Mouse (Mus musculus): Measurements from ENCODE around the gene Cmah. TPM values are rescaled to one million over a fixed set of nuclear protein-coding genes. Genes with fewer than 3 reads are reported as not detected.

Gene Cmah
- polyA plus RNA-seq, 1 experiment from 2014 or later: 0.23 TPM

DNA sequence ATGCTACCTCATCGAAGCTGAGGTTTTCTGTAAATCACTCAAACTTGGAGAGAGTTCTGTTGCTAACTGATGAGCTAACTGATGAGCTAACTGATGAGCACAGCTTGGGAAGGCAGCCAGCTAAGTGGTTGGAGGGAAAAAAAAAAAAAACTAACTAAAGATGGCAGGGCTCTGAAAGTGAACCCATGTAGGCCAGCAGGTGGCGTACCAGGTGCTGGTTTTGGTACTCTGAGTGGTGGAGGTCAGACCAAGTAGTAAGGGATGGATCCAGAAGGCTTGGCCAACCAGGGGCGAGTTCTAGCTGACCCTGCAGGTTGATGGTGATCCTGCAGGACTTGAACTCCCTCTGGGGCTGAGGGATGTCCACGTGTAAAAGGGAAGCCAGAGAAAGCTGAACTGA is 89.2 kb downstream of the Cmah start:
- DNase-seq (ENCODE audit: low spot score): no peak
- Histone ChIP-seq H3K4me3 (ENCODE audit: low read depth, low read length) (no peak overlapping the region), H3K4me2 (ENCODE audit: low read length) (no peak overlapping the region), H3K9me3 (ENCODE audit: control insufficient read depth, low read length) (no peaks in the 10 kb centered on the region), H3K27ac (ENCODE audit: low read depth) (no peak overlapping the region), H3K9ac (ENCODE audit: low read length) (no peak overlapping the region), H3K27me3 (replicated peaks; ENCODE audit: control insufficient read depth, insufficient read depth, low read length) (0 out of 2 replicates have a peak, but pooled peaks cover 3% of the 10 kb centered on the region), H3K36me3 (ENCODE audit: control insufficient read depth, insufficient read depth, low read length) (no peaks in the 10 kb centered on the region), H3K4me1 (replicated peaks; ENCODE audit: control insufficient read depth, insufficient read depth, low read length) (no peaks in the 10 kb centered on the region; the same call in 1 of the 2 replicates)
- no peak for ATAC-seq (replicated peaks; ENCODE audit: low FRiP score, low TSS enrichment, low read depth)
- 54% methylated on average over 4 of the region's 4 CpGs for WGBS

DNA sequence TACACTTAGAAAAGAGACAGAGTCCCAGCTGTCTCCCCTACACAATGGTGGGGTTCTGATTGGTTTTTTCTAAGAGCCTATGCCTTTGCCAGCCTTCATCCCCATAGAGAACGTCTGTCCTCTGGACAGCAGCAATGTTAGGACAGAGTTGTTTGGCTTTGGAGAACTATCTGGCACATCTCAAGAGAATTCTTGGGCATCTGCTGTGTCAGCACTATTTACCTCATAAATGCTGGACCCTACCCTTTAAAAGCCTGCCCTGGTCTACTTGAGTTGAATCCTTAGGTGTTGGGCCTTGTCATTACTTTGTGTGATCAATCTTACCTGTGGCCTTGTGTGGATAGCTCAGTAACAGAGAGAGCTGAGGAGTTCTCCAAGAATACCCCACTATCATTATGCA is 90.8 kb downstream of the Cmah start:
- Histone ChIP-seq H3K36me3 (ENCODE audit: control insufficient read depth, insufficient read depth, low read length) (no peaks in the 10 kb centered on the region), H3K27me3 (replicated peaks; ENCODE audit: control insufficient read depth, insufficient read depth, low read length) (0 out of 2 replicates have a peak, but pooled peaks cover 3% of the 10 kb centered on the region), H3K4me3 (ENCODE audit: low read depth, low read length) (no peak overlapping the region), H3K4me2 (ENCODE audit: low read length) (no peak overlapping the region), H3K27ac (ENCODE audit: low read depth) (no peak overlapping the region), H3K4me1 (replicated peaks; ENCODE audit: control insufficient read depth, insufficient read depth, low read length) (no peaks in the 10 kb centered on the region; the same call in 1 of the 2 replicates), H3K9ac (ENCODE audit: low read length) (no peak overlapping the region), H3K9me3 (ENCODE audit: control insufficient read depth, low read length) (no peaks in the 10 kb centered on the region)
- DNase-seq (ENCODE audit: low spot score) (no peak), ATAC-seq (replicated peaks; ENCODE audit: low FRiP score, low TSS enrichment, low read depth) (no peak)
- WGBS: 34% methylated on average over 1 of the region's 1 CpGs

DNA sequence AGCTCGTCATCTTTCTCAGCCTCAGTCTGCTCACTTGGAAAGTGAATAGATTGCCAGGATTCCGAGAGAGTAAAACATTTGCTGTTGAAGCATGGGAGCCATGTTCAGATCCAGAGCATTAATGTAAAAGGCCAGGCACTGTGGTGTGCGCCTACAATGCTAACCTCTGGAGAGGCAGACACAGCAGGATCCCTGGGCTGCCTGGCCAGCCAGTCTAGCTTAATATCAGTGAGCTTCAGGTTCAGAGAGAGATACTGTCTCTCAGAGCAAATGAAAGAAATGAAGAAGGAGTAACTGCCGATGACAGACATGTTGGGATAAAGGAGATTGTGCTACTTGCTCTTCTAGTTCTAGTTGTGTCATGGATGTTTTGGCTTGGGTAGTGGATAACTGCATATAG is 91.6 kb downstream of the Cmah start:
- Histone ChIP-seq H3K4me2 (ENCODE audit: low read length) (no peak overlapping the region), H3K27me3 (replicated peaks; ENCODE audit: control insufficient read depth, insufficient read depth, low read length) (0 out of 2 replicates have a peak, but pooled peaks cover 3% of the 10 kb centered on the region), H3K9ac (ENCODE audit: low read length) (no peak overlapping the region), H3K27ac (ENCODE audit: low read depth) (no peak overlapping the region), H3K4me1 (replicated peaks; ENCODE audit: control insufficient read depth, insufficient read depth, low read length) (no peaks in the 10 kb centered on the region; the same call in 1 of the 2 replicates), H3K4me3 (ENCODE audit: low read depth, low read length) (no peak overlapping the region), H3K36me3 (ENCODE audit: control insufficient read depth, insufficient read depth, low read length) (no peaks in the 10 kb centered on the region), H3K9me3 (ENCODE audit: control insufficient read depth, low read length) (no peaks in the 10 kb centered on the region)
- ATAC-seq (replicated peaks; ENCODE audit: low FRiP score, low TSS enrichment, low read depth): no peak
- DNase-seq (ENCODE audit: low spot score): no peak
- WGBS: 81% methylated on average over 4 of the region's 4 CpGs

DNA sequence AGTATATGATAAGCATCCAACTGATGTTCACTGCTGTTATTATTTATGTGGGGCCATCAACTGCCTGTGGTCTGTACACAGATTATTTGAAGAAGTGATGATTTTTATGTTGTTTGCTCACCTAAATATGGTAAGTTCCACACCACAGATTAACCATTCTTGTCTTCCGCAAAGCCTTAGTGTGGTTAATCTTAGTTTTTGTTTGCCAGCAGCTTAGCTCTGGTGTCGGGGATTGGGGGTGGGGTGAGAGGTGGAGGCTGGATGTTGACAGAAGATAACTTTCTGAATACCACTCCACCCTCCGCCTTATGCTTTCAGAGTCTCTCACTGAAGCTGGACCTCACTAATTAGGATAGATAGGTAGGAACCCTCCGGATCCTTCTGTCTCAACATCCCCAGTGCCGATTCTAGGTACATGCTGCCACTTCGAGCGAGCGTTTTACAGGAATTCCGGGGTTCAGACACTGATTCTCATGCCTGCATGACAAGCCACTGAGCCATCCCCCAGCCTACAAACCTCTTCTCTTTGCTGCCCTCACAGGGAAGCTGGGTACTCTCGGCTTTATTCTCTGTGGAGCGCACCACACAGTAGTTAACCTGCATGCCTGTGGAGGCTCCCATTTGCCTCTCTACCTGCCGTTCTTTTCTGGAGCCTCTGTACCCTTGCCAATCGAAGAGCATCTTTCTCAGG is 92.5 kb downstream of the Cmah start:
- Histone ChIP-seq H3K9me3 (ENCODE audit: control insufficient read depth, low read length) (no peaks in the 10 kb centered on the region), H3K4me3 (ENCODE audit: low read depth, low read length) (no peak overlapping the region), H3K4me2 (ENCODE audit: low read length) (no peak overlapping the region), H3K4me1 (replicated peaks; ENCODE audit: control insufficient read depth, insufficient read depth, low read length) (no peaks in the 10 kb centered on the region; the same call in 1 of the 2 replicates), H3K27ac (ENCODE audit: low read depth) (no peak overlapping the region), H3K9ac (ENCODE audit: low read length) (no peak overlapping the region), H3K36me3 (ENCODE audit: control insufficient read depth, insufficient read depth, low read length) (no peaks in the 10 kb centered on the region), H3K27me3 (replicated peaks; ENCODE audit: control insufficient read depth, insufficient read depth, low read length) (0 out of 2 replicates have a peak, but pooled peaks cover 3% of the 10 kb centered on the region)
- 75% methylated on average over 13 of the region's 13 CpGs for WGBS
- DNase-seq (ENCODE audit: low spot score) (no peak), ATAC-seq (replicated peaks; ENCODE audit: low FRiP score, low TSS enrichment, low read depth) (no peak; the same call in 1 of the 2 replicates)

DNA sequence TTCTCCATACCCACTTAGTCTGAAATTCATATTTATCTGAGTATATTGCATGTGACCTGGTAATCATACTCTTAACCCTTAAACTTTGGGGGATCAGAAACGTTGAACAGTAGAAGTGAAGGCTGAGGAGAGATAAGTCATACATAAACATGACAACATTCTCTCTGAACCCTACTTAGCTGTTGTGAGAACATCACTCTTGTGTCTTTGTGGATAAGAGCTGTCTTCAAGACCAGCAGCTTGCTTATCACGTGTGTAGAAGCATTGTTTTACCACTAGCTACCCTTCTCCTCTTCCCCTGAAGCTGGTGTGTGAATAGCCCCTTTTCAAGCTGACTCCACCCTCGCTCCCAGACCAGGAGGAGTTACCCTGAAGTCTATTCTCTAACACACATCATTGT is 94.8 kb downstream of the Cmah start:
- Histone ChIP-seq H3K4me3 (ENCODE audit: low read depth, low read length) (no peak overlapping the region), H3K9me3 (ENCODE audit: control insufficient read depth, low read length) (no peaks in the 10 kb centered on the region), H3K27ac (ENCODE audit: low read depth) (no peak overlapping the region), H3K36me3 (ENCODE audit: control insufficient read depth, insufficient read depth, low read length) (no peaks in the 10 kb centered on the region), H3K4me2 (ENCODE audit: low read length) (no peak overlapping the region), H3K4me1 (replicated peaks; ENCODE audit: control insufficient read depth, insufficient read depth, low read length) (no peaks in the 10 kb centered on the region), H3K27me3 (replicated peaks; ENCODE audit: control insufficient read depth, insufficient read depth, low read length) (0 out of 2 replicates have a peak, but pooled peaks cover 3% of the 10 kb centered on the region), H3K9ac (ENCODE audit: low read length) (no peak overlapping the region)
- WGBS: 60% methylated on average over 3 of the region's 3 CpGs
- DNase-seq (ENCODE audit: low spot score) (no peak), ATAC-seq (replicated peaks; ENCODE audit: low FRiP score, low TSS enrichment, low read depth) (no peak)

DNA sequence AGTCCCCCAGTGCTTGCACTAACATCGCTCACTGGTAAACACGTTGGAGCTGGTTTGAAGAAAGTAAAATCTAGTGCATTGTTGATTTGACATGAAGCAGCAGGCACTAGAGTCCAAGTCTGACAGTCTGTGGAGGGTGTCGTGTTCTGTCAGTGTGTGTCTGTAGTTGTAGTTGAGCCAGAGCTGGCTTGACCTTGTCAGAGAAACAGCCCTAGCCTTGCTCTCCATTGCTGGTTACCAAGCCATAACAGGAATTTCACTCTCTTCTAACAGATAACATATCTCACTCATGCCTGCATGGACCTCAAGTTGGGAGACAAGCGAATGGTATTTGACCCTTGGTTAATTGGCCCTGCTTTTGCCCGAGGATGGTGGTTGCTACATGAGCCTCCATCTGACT is 103.0 kb downstream of the Cmah start:
- Histone ChIP-seq H3K36me3 (ENCODE audit: control insufficient read depth, insufficient read depth, low read length) (no peaks in the 10 kb centered on the region), H3K4me2 (ENCODE audit: low read length) (no peak overlapping the region), H3K4me1 (replicated peaks; ENCODE audit: control insufficient read depth, insufficient read depth, low read length) (no peaks in the 10 kb centered on the region), H3K9me3 (ENCODE audit: control insufficient read depth, low read length) (no peaks in the 10 kb centered on the region), H3K9ac (ENCODE audit: low read length) (no peak overlapping the region), H3K27ac (ENCODE audit: low read depth) (no peak overlapping the region), H3K27me3 (replicated peaks; ENCODE audit: control insufficient read depth, insufficient read depth, low read length) (no peaks in the 10 kb centered on the region), H3K4me3 (ENCODE audit: low read depth, low read length) (no peak overlapping the region)
- 55% methylated on average over 5 of the region's 5 CpGs for WGBS
- no peak for ATAC-seq (replicated peaks; ENCODE audit: low FRiP score, low TSS enrichment, low read depth)
- DNase-seq (ENCODE audit: low spot score): no peak

DNA sequence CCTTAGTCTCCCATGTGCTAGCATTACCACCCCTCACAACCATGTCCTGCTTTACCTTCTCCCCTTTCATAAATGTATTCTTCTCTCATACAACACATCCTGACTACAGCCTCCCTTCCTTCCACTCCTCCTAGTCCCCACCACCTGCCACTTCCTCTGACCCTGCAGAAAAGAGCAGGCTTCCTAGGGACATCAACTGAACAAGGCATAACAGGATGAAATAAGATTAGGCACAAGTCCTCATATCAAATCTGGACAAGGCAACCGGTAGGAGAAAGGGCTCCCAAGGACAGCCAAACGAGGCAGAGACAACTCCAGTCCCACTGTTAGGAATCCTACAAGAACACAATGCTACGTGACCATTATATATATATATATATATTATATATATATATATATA is 104.4 kb downstream of the Cmah start:
- H3K9me3 ChIP-seq (ENCODE audit: control insufficient read depth, low read length): no peaks in the 10 kb centered on the region
- no peak overlapping the region for H3K4me2 ChIP-seq (ENCODE audit: low read length)
- 91% methylated on average over 3 of the region's 3 CpGs for WGBS
- H3K4me1 ChIP-seq (replicated peaks; ENCODE audit: control insufficient read depth, insufficient read depth, low read length): no peaks in the 10 kb centered on the region
- no peak for ATAC-seq (replicated peaks; ENCODE audit: low FRiP score, low TSS enrichment, low read depth)
- no peak for DNase-seq (ENCODE audit: low spot score)
- no peak overlapping the region for H3K9ac ChIP-seq (ENCODE audit: low read length)
- H3K27ac ChIP-seq (ENCODE audit: low read depth): no peak overlapping the region
- no peak overlapping the region for H3K4me3 ChIP-seq (ENCODE audit: low read depth, low read length)
- no peaks in the 10 kb centered on the region for H3K27me3 ChIP-seq (replicated peaks; ENCODE audit: control insufficient read depth, insufficient read depth, low read length)
- H3K36me3 ChIP-seq (ENCODE audit: control insufficient read depth, insufficient read depth, low read length): no peaks in the 10 kb centered on the region

DNA sequence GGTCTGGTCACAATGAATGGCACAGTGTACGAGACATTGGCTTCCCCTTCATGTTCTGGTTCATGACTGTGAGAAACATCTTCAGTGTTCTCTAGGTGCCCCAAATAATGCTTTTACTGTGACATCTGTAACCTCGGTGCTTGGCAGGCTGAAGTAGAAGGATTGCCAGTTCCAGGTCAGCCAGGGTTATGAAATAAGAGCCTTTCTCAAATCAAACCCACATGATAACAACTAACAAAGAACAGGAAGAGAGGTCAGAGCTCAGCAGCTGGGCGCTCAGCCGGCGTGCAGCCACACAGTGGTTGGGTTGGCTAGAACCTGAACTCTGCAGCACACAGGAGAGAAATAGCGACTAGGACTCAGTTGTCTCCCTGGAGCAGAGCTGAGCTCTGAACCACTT is 115.1 kb downstream of the Cmah start:
- Histone ChIP-seq H3K9ac (ENCODE audit: low read length) (no peak overlapping the region), H3K4me3 (ENCODE audit: low read depth, low read length) (no peak overlapping the region), H3K36me3 (ENCODE audit: control insufficient read depth, insufficient read depth, low read length) (no peaks in the 10 kb centered on the region), H3K4me1 (replicated peaks; ENCODE audit: control insufficient read depth, insufficient read depth, low read length) (peaks cover 27% of the 10 kb centered on the region; the same call in 1 of the 2 replicates), H3K27ac (ENCODE audit: low read depth) (no peak overlapping the region), H3K27me3 (replicated peaks; ENCODE audit: control insufficient read depth, insufficient read depth, low read length) (no peaks in the 10 kb centered on the region), H3K9me3 (ENCODE audit: control insufficient read depth, low read length) (no peaks in the 10 kb centered on the region), H3K4me2 (ENCODE audit: low read length) (no peak overlapping the region)
- DNase-seq (ENCODE audit: low spot score): no peak
- no peak for ATAC-seq (replicated peaks; ENCODE audit: low FRiP score, low TSS enrichment, low read depth)
- 53% methylated on average over 6 of the region's 6 CpGs for WGBS

DNA sequence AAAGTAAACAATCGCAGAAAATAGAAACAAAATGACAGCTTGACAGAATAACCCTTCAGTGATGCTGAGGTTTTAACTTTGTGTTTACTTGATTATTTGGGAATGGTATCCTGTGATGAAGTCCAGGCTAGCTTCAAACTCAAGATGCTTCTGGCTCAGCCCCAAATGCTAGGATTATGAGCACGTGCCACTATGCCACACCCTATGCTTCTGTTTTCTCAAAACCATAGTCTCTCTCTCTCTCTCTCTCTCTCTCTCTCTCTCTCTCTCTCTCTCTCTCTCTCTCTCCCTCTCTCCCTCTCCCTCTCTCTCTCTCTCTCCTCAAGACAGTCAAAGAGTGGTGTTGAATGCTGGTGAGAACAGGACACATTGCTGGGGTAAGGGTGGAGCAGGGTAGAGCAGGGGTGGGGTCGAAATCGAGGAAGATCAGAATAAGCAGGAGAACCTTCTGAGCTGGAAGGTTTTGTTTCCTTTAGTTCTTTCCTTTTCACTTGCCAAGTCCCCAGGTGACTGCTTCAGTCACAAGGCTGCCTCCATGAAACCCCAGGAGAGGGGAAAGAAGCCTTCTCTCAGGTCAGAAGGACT is 116.7 kb downstream of the Cmah start:
- no peaks in the 10 kb centered on the region for H3K27me3 ChIP-seq (replicated peaks; ENCODE audit: control insufficient read depth, insufficient read depth, low read length)
- no peak overlapping the region for H3K27ac ChIP-seq (ENCODE audit: low read depth)
- H3K9ac ChIP-seq (ENCODE audit: low read length): no peak overlapping the region
- H3K9me3 ChIP-seq (ENCODE audit: control insufficient read depth, low read length): no peaks in the 10 kb centered on the region
- 70% methylated on average over 4 of the region's 4 CpGs for WGBS
- DNase-seq (ENCODE audit: low spot score) (no peak), ATAC-seq (replicated peaks; ENCODE audit: low FRiP score, low TSS enrichment, low read depth) (no peak)
- no peak overlapping the region for H3K4me2 ChIP-seq (ENCODE audit: low read length)
- H3K4me1 ChIP-seq (replicated peaks; ENCODE audit: control insufficient read depth, insufficient read depth, low read length): peaks cover 32% of the 10 kb centered on the region
- no peak overlapping the region for H3K4me3 ChIP-seq (ENCODE audit: low read depth, low read length)
- no peaks in the 10 kb centered on the region for H3K36me3 ChIP-seq (ENCODE audit: control insufficient read depth, insufficient read depth, low read length)
